Mouse (Mus musculus) frontal cortex, postnatal 14 days (tissue): ENCODE measurements at regions not wholly inside any gene's neighbourhood (a gene's known extent, or its start where the extent isn't known, plus 50 kb on each side); places are given as distances from the start of the nearest gene placed in this dataset.

Source experiments
- DNase-seq, 2 experiments: peaks; one replicate each; pipeline ENCODE4 v3.0.0; 2022; ENCODE audit warnings: low spot score in 2 of 2

DNA sequence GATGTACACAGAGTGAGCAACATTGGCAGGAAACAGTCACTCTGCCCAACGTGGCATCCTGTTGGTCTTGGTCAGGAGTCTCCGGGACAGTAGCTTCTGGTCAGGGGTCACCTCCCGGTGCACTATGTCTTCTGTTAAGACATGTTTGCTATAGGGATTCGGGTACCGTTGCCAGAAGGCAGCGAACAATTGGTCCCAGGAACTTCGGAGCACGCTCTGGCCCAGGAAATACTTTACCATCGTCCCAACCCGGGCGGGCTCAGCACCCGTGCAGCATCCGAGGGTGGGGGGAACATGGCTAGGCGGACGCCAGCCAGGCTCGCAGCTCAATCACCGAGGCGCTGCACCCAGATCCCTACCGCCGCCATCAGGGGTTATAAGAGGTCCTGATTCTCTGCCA, 80.6 kb upstream of the Adam23 start:
- DNase-seq = no peak

DNA sequence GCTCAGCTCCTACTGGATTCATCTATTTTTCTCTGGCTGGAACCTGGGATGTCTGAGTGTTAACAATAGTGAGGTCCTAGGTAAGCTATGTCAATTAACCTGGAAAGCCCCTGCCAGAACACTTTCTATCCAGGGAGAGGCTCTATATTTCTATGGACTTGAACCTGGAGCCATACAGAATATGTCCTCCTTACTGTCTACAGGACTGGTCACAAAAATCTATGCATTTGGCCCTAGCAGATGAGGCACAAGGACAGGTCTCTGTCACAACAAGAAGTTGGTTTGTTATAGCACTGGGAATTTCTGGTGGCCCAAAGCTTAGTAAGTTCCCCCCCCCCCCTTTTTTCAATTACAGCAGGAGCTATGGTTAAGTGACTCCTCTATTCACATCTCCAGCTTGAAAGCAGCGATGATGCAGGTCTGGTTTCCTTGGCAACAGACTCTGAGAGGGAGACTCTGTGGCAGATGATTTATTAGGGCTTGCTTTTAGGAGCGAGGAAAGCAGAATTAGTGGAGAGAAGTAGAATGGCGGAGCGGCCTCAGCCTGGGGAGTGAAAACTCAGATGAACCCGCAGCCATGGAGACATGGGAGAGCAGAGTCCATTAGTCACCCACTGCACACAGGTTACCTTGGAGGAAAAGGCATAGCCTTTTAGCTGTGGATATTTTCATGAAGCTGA, 77.9 kb upstream of the Adam23 start:
- peak; percentile 18 to 49 for DNase-seq

DNA sequence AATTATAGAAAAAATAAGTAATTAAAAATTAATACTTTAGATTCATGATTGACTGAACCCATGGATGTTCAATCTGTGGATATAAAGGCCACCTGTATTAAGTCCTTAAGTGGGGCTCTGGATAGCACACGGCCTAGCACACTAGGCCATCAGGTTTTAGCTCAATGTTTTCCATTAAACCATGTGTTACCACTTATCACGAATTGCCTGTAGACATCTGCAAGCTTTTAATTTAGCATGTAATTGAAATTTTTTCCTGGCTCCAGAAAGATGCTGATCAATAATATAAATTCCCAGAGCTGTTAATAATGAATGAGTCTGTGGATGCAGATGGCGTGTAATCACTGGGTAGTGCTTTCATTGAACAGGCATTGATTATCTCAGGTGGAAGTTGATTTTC, 76.8 kb upstream of the Adam23 start:
- no peak for DNase-seq

DNA sequence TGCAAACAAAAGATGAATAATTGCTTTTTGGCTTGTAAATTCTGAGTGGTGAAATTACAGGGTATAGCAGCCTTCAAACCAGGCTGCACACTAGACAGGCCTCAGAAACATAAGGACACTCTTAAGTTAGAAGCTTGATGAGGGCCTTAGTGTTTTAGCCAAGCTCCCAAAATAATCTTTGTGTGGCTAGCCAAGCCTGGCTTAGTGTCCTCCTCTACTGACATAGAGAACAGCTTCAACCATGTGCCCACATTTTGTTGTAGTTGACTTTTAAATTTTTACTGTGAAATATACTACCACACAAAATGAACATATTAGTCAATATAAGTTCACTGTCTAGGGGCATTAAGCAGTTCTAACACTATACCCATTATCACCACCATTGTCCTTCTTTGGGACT, 76.1 kb upstream of the Adam23 start:
- DNase-seq = no peak

DNA sequence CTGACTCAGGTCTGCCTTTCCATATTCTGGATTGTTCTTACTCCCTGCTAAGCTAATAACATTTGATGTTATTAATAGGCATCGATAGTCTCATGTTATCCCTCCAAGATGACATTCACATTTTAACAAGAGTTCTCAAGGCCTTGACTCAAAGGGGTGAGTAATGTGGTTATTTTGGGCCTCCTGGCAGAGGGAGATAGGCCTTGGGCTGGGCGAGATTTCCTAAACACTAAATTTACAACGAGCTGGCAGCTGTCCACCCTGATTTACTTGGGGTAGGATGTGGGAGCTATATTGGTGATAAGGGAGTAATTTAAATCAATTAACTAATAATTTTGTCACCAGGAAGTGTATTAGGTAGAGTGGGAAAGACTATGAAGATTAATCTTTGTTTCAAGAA, 62.6 kb upstream of the Adam23 start:
- DNase-seq = no peak

DNA sequence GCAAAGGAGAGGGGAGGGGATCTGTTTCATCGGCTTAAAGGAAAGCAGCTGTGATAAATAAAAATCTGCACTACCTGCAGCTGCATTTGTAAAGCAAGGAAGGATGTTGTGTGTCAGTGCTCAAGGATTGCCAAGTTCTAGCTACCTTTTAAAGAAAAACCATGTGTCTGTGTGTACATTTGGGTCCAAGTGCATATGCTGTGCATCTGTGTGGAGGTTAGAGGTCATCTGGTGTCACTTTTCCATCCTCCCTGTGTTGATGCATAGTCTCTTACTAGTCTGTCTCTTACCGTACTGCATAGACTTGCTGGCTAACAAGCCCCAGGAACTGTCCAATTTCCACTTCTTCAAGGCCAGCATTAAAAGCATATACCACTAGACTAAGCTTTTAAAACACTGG, 60.6 kb upstream of the Adam23 start:
- DNase-seq = no peak

DNA sequence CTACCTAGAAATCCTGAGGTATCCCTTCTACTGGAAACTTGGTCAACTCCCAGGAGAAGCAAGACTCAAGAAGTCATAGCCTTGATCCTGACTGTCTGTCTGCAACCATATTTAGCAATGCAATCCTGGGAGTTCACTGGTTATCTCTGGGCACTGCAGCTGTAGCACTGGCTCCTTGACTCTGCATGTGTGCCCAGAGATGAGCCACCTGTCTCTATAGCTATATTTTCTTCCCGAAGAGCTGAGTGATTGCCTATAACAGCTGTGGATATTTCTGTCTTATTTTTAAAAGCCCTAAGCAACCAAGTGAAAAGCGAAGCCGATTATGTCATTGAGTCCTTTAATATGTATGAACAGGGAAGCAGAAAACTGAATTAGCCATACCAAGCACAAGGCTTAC, 50.3 kb upstream of the Adam23 start:
- no peak for DNase-seq
